Mouse (Mus musculus) kidney, adult 2 months (tissue): ENCODE data around the gene Ncl.

ENCODE experiments used
- CTCF ChIP-seq: fragments of 200-500 bp; conservative IDR thresholded peaks from 2 replicates; pipeline ENCODE4 v1.5.1; 2011; ENCODE audit warnings: low read depth, mild to moderate bottlenecking, control low read depth, low read length, moderate library complexity, mixed read lengths; ENCODE audit not compliant: insufficient read depth, insufficient read length
- POLR2A ChIP-seq: fragments of 200-500 bp; IDR thresholded peaks from one replicate; pipeline ENCODE4 v1.6.1; 2011; ENCODE audit warnings: low read depth, low read length, control low read depth

DNA sequence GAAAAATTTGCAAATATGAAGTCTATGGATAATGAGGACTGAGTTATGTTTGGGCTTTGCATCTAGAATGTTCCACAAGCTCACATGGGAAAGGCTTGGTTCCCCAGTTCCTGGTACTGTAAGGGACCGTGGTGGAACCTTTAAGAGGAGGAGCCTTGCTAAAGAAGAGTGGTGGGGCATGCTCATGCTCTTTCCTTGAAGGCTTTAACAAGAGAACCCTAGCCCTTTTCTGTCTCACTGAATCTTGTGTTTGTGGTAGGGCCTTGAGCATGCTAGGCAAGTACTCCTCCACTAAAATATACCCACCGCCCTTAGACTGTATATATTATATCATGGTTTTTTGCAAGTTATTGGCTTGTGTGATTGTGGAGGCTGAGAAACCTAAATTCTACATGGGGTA lies 16.8 kb downstream of the Ncl start:
- TF ChIP-seq CTCF (no peak), POLR2A (no peak)
